Mouse (Mus musculus) liver, embryonic 13.5 days (tissue): ENCODE results near the gene Oprl1. TPM values are rescaled to one million over a fixed set of nuclear protein-coding genes. Genes with fewer than 3 reads are reported as not detected.

Experiments used
- ATAC-seq: fragments of 200-750 bp; cut with Nextera tagmentation; 2 replicates; pipeline ENCODE4 v1.8.0; 2017; ENCODE audit warnings: low read depth, mild to moderate bottlenecking, moderate number of reproducible peaks, moderate library complexity
- DNase-seq: peaks from one replicate; pipeline ENCODE4 v3.0.0; 2022
- H3K27ac ChIP-seq: fragments of 300-500 bp; sonication (generic); 2 replicates; pipeline ENCODE4 v1.5.1; 2015; ENCODE audit warnings: moderate library complexity, mild to moderate bottlenecking, inconsistent platforms
- H3K27me3 ChIP-seq: fragments of 300-500 bp; sonication (generic); 2 replicates; pipeline ENCODE4 v1.6.1; 2015; ENCODE audit warnings: mild to moderate bottlenecking, inconsistent platforms
- H3K36me3 ChIP-seq: fragments of 300-500 bp; sonication (generic); 2 replicates; pipeline ENCODE4 v1.6.1; 2015; ENCODE audit warnings: mild to moderate bottlenecking, inconsistent platforms
- H3K4me1 ChIP-seq: fragments of 300-500 bp; sonication (generic); replicated peaks from 2 replicates; pipeline ENCODE4 v1.6.1; 2015; ENCODE audit warnings: inconsistent platforms
- H3K4me2 ChIP-seq: fragments of 300-500 bp; sonication (generic); 2 replicates; pipeline ENCODE4 v1.6.1; 2015; ENCODE audit warnings: inconsistent platforms, mild to moderate bottlenecking, moderate library complexity
- H3K4me3 ChIP-seq: fragments of 300-500 bp; sonication (generic); replicated peaks from 2 replicates; pipeline ENCODE4 v1.5.1; 2015; ENCODE audit warnings: mild to moderate bottlenecking, inconsistent platforms
- H3K9ac ChIP-seq: fragments of 300-500 bp; sonication (generic); 2 replicates; pipeline ENCODE4 v1.6.1; 2015; ENCODE audit warnings: mild to moderate bottlenecking, inconsistent platforms
- H3K9me3 ChIP-seq: fragments of 300-500 bp; sonication (generic); replicated peaks from 2 replicates; pipeline ENCODE4 v1.6.1; 2016; ENCODE audit warnings: inconsistent platforms
- WGBS: fragments of 180-500 bp; shearing (Covaris S2); methylation state at CpG from one replicate; pipeline ENCODE4 v1.1.7; 2015; ENCODE audit not compliant: insufficient replicate concordance; 5-methylcytosine and 5-hydroxymethylcytosine counted together
- polyA plus RNA-seq: library from polyadenylated mRNA; unstranded; fragments of >200 nt; fragmentation: Nextera tagmentation; extraction: Ambion mirVana; gene quantifications from 2 replicates; pipeline ENCODE4 v1.2.1, GENCODE M21; 2015

Gene Oprl1
- polyA plus RNA-seq = 0.24 and 0.45 TPM in 2 replicates

GRCm38 (mm10) chr2:181714903-181715326 is at the start of gene Oprl1:
Gene Oprl1 (plus strand): TSS chr2:181715016.
- ATAC-seq (no peak), DNase-seq (no peak)
- peak within 1 kb of the TSS; percentile 23 for H3K4me2 ChIP-seq

DNA sequence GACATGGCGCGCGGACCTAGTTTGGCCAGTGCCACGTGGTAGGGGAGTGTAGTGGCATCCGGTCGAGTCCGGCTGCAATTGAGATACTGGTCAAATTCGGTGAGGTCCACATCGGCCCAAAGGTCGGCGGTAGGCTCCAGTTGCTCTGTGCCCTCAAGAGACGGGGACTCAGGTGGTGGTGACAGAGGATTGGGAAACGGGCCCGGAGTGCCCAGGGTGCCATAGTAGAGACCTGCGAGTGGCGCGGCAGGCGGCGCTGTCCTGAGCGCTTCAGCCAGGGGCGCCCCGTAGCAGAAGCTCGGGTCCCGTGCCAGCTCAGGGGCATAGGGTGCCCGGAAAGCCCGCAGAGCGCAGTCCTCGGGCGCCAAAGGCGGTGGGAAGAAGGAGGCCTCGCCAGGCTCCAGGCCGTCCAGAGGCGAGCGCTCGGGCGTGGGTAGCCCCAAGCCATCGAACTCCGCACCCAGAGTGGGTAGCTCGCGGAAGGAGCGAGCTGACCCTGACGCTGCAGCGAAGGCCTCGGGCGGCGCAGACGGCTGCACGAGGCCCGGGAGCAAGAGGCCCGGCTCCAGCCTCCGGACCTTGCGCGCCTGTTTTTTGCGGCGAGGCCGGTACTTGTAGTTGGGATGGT is 44.4 kb upstream of the Oprl1 start:
- 6% methylated on average over 56 of the region's 56 CpGs for WGBS
- H3K4me3 ChIP-seq = peak overlapping the region; percentile 49
- H3K27ac ChIP-seq = no peak overlapping the region
- ATAC-seq (no peak), DNase-seq (no peak)
- H3K9me3 ChIP-seq = no peaks in the 10 kb centered on the region
- H3K4me2 ChIP-seq = peak overlapping the region; percentile 54
- peak overlapping the region; percentile 39 for H3K9ac ChIP-seq
- H3K36me3 ChIP-seq = no peaks in the 10 kb centered on the region
- H3K4me1 ChIP-seq = peaks cover 14% of the 10 kb centered on the region
- H3K27me3 ChIP-seq = peaks cover 70% of the 10 kb centered on the region

More at GRCm38 (mm10) chr2:181714903-181715326, at the start of gene Oprl1:
- no peak within 1 kb of the TSS for H3K4me3 ChIP-seq
- peaks cover 7% of the 10 kb centered on the region for H3K4me1 ChIP-seq
- no peaks in the 10 kb centered on the region for H3K36me3 ChIP-seq
- no peaks in the 10 kb centered on the region for H3K9me3 ChIP-seq
- WGBS = 1% methylated on average over 7 of the region's 7 CpGs
- H3K27me3 ChIP-seq = no peaks in the 10 kb centered on the region
- no peak within 1 kb of the TSS for H3K9ac ChIP-seq
- H3K27ac ChIP-seq = no peak within 1 kb of the TSS

GRCm38 (mm10) chr2:181670913-181671311 is 43.9 kb upstream of the Oprl1 start:
- peaks cover 19% of the 10 kb centered on the region for H3K4me1 ChIP-seq
- H3K9me3 ChIP-seq = no peaks in the 10 kb centered on the region
- H3K36me3 ChIP-seq = no peaks in the 10 kb centered on the region
- 1% methylated on average over 41 of the region's 41 CpGs for WGBS
- H3K27ac ChIP-seq = no peak overlapping the region
- DNase-seq = no peak
- H3K4me2 ChIP-seq = peak overlapping the region; percentile 54
- H3K27me3 ChIP-seq = peaks cover 70% of the 10 kb centered on the region
- peak overlapping the region; percentile 49 for H3K4me3 ChIP-seq
- ATAC-seq = no peak
- peak overlapping the region; percentile 39 for H3K9ac ChIP-seq

DNA sequence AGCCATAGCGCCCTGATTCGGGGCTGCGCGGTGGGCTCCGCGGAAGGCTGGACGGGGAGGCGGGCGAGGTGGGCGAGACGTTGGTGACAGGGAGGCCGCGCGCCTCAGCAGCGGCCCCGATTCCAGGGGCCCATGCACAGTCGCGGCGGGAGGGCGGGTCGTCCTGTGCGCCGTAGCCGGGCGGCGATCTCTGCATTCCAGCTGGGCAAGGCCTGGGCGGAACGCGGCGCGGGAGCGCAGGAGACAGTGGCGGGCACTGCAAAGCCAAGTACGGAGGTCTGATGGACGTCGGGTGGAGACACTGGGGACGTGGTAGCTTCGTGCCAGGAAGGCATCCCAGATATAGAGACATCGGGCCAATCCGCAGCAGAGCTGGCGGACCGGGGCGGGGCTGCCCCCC is 43.5 kb upstream of the Oprl1 start, which contains the start of gene Sox18:
TSS of gene Sox18 (minus strand) at position 315 of the 400 bp plus-strand sequence.
- no peaks in the 10 kb centered on the region for H3K36me3 ChIP-seq
- H3K27me3 ChIP-seq = peaks cover 70% of the 10 kb centered on the region
- no peak for DNase-seq
- peak within 1 kb of the TSS; percentile 54 for H3K4me2 ChIP-seq
- 3% methylated on average over 41 of the region's 43 CpGs for WGBS
- H3K9ac ChIP-seq = peak within 1 kb of the TSS; percentile 39
- peaks cover 23% of the 10 kb centered on the region for H3K4me1 ChIP-seq
- H3K4me3 ChIP-seq = peak within 1 kb of the TSS; percentile 49
- no peaks in the 10 kb centered on the region for H3K9me3 ChIP-seq
- no peak for ATAC-seq
- no peak within 1 kb of the TSS for H3K27ac ChIP-seq

GRCm38 (mm10) chr2:181671984-181672383 is 42.8 kb upstream of the Oprl1 start:
- DNase-seq (no peak), ATAC-seq (no peak)
- Histone ChIP-seq H3K9me3 (no peaks in the 10 kb centered on the region), H3K4me3 (no peak overlapping the region), H3K27ac (no peak overlapping the region), H3K4me2 (no peak overlapping the region), H3K27me3 (peaks cover 70% of the 10 kb centered on the region), H3K36me3 (no peaks in the 10 kb centered on the region), H3K4me1 (peaks cover 23% of the 10 kb centered on the region), H3K9ac (no peak overlapping the region)
- 32% methylated on average over 7 of the region's 7 CpGs for WGBS

- no peak overlapping the region for H3K4me3 ChIP-seq
- no peak overlapping the region for H3K9ac ChIP-seq
- H3K4me2 ChIP-seq = no peak overlapping the region
- no peak overlapping the region for H3K27ac ChIP-seq
- H3K36me3 ChIP-seq = no peaks in the 10 kb centered on the region
- H3K9me3 ChIP-seq = no peaks in the 10 kb centered on the region
- DNase-seq (no peak), ATAC-seq (no peak)
- WGBS = 42% methylated on average over 1 of the region's 1 CpGs
- peaks cover 61% of the 10 kb centered on the region for H3K27me3 ChIP-seq
- peaks cover 25% of the 10 kb centered on the region for H3K4me1 ChIP-seq
Observed at GRCm38 (mm10) chr2:181673501-181673900, 41.3 kb upstream of the Oprl1 start.

DNA sequence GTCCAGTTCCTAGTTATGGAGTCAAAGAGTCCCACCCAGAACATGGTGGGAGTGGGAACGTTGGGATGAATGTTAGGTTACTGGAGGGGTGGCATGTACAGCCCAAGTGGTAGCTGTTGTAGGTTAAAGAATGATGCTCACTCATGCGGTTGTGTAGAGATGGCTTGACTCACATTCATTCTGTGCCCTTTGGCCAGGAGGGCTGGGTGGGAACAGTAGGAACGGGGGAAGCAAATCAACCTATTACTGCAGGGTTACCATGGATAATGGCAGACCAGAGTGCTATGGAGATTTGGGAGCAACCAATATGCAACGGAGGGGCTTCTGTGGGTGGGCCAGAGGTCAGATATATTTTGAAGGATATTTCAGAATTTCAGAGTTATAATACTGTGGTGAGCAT is 39.9 kb upstream of the Oprl1 start:
- Histone ChIP-seq H3K36me3 (no peaks in the 10 kb centered on the region), H3K27ac (no peak overlapping the region), H3K9me3 (no peaks in the 10 kb centered on the region), H3K4me3 (no peak overlapping the region), H3K9ac (no peak overlapping the region), H3K4me2 (no peak overlapping the region; the same call in 1 of the 2 replicates), H3K27me3 (peaks cover 47% of the 10 kb centered on the region), H3K4me1 (peaks cover 35% of the 10 kb centered on the region)
- ATAC-seq = no peak
- 64% methylated on average over 4 of the region's 4 CpGs for WGBS
- no peak for DNase-seq

DNA sequence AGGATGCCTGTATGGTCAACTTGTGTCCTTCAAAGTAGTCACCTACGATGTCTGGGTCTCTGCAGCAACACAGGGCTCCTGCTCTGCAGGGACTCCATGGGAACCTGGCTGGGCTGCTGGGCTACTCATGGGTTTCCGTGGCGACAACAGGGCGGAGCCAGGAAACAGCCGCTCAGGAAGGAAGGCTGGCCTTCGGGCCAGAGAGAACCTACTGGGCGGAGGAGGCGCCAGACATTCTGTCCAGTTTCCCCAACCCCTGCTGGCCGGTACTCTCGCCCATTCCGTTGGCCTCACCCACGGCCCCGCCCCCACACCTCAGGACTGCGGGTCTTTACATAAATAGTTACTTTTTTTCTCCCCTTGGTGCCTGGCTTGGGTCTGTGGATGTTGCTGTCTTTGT is 39.4 kb upstream of the Oprl1 start:
- Histone ChIP-seq H3K4me3 (peak overlapping the region; percentile 16; the same call in 1 of the 2 replicates), H3K27me3 (peaks cover 46% of the 10 kb centered on the region), H3K4me1 (peaks cover 34% of the 10 kb centered on the region), H3K4me2 (peak overlapping the region; percentile 48), H3K27ac (no peak overlapping the region), H3K9me3 (no peaks in the 10 kb centered on the region), H3K9ac (no peak overlapping the region), H3K36me3 (no peaks in the 10 kb centered on the region)
- DNase-seq (no peak), ATAC-seq (peak; percentile 14; the same call in 1 of the 2 replicates)
- 6% methylated on average over 14 of the region's 14 CpGs for WGBS

- no peak overlapping the region for H3K9ac ChIP-seq
- no peaks in the 10 kb centered on the region for H3K9me3 ChIP-seq
- H3K27ac ChIP-seq = no peak overlapping the region
- no peak overlapping the region for H3K4me3 ChIP-seq
- no peak overlapping the region for H3K4me2 ChIP-seq
- H3K4me1 ChIP-seq = peaks cover 35% of the 10 kb centered on the region
- H3K36me3 ChIP-seq = no peaks in the 10 kb centered on the region
- H3K27me3 ChIP-seq = peaks cover 45% of the 10 kb centered on the region
- DNase-seq = no peak
- 28% methylated on average over 2 of the region's 2 CpGs for WGBS
- ATAC-seq = no peak
Observed at GRCm38 (mm10) chr2:181676424-181676823, 38.4 kb upstream of the Oprl1 start.

GRCm38 (mm10) chr2:181677096-181677754 is 37.6 kb upstream of the Oprl1 start:
- no peaks in the 10 kb centered on the region for H3K9me3 ChIP-seq
- no peak overlapping the region for H3K9ac ChIP-seq
- ATAC-seq = no peak
- no peak overlapping the region for H3K4me3 ChIP-seq
- peaks cover 37% of the 10 kb centered on the region for H3K27me3 ChIP-seq
- no peak overlapping the region for H3K4me2 ChIP-seq
- H3K4me1 ChIP-seq = peaks cover 43% of the 10 kb centered on the region
- no peak for DNase-seq
- H3K27ac ChIP-seq = no peak overlapping the region
- H3K36me3 ChIP-seq = no peaks in the 10 kb centered on the region
- 74% methylated on average over 5 of the region's 5 CpGs for WGBS

GRCm38 (mm10) chr2:181677755-181678098 is 37.1 kb upstream of the Oprl1 start:
- 28% methylated on average over 3 of the region's 3 CpGs for WGBS
- Histone ChIP-seq H3K4me3 (no peak overlapping the region), H3K36me3 (no peaks in the 10 kb centered on the region), H3K4me2 (no peak overlapping the region), H3K9ac (no peak overlapping the region), H3K9me3 (no peaks in the 10 kb centered on the region), H3K27me3 (peaks cover 32% of the 10 kb centered on the region), H3K4me1 (peaks cover 45% of the 10 kb centered on the region), H3K27ac (no peak overlapping the region)
- no peak for ATAC-seq
- no peak for DNase-seq
